Mouse (Mus musculus): ENCODE measurements at regions not wholly inside any gene's neighbourhood (a gene's known extent, or its start where the extent isn't known, plus 50 kb on each side); places are given as distances from the start of the nearest gene placed in this dataset.

GRCm38 (mm10) chr4:69754567-69754966 lies 655.7 kb downstream of the Cdk5rap2 start:
- DNase-seq (ENCODE audit: low spot score in 2 of 2): no peak

GRCm38 (mm10) chr4:69753086-69753485 lies 657.2 kb downstream of the Cdk5rap2 start:
- DNase-seq (ENCODE audit: low spot score in 2 of 2): no peak

- no peak for DNase-seq (ENCODE audit: low spot score in 2 of 2)
These were observed 670.3 kb downstream of the Cdk5rap2 start for GRCm38 (mm10) chr4:69739833-69740510.
